Mouse (Mus musculus): Measurements from ENCODE around the gene Slc25a53. TPM values are rescaled to one million over a fixed set of nuclear protein-coding genes. Genes with fewer than 3 reads are reported as not detected.

Slc25a53 gene
- total and polyA plus RNA-seq, 2 experiments from 2014 or later = 12.2 to 24.8 TPM

DNA sequence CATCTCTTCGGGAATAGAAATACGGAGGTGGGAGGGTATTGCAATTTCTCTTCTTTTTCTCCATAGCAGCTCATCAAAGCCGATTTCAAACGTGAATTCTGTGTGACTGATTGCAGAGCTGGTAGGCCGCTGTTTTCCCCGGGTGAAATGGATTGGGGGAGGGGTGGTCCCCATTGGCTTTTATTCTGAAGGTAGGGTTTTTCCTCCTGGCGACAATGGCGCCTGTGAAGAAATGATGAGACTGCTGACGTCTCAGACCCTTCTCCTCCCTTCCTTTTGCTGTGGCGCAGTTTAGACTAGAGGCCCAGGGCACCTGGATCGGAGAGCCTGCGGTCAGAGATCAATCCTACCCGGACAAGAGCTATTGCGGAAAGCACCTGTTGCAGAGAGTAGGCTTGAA, 44.5 kb downstream of the Slc25a53 start:
- peak; percentile 55 for DNase-seq (ENCODE audit: low spot score)
- no peak for ATAC-seq
- H3K9ac ChIP-seq (replicated peaks; ENCODE audit: low read length) = peak overlapping the region; percentile 61
- H3K4me1 ChIP-seq (ENCODE audit: insufficient read depth, low read length) = no peaks in the 10 kb centered on the region
- no peaks in the 10 kb centered on the region for H3K27me3 ChIP-seq (ENCODE audit: insufficient read depth, low read length)
- no peak for TF ChIP-seq CTCF (IDR thresholded peaks at IDR 0.05; ENCODE audit: low read depth)
- peak overlapping the region; percentile 48 for H3K4me3 ChIP-seq (ENCODE audit: low read length)
- WGBS = 44% methylated on average over 14 of the region's 14 CpGs
- no peaks in the 10 kb centered on the region for H3K9me3 ChIP-seq (ENCODE audit: low read length)
- H3K36me3 ChIP-seq (ENCODE audit: insufficient read depth, low read length) = no peaks in the 10 kb centered on the region
- H3K4me2 ChIP-seq (ENCODE audit: low read depth, low read length) = peak overlapping the region; percentile 56
- H3K27ac ChIP-seq = peak overlapping the region; percentile 85

GRCm38 (mm10) chrX:136992978-136993547, 45.0 kb downstream of the Slc25a53 start, which contains the start of gene Zcchc18:
Gene Zcchc18, plus strand, starts transcription at chrX:136993155.
- ATAC-seq (peak; percentile 98), DNase-seq (ENCODE audit: low spot score) (peak; percentile 93)
- 30% methylated on average over 26 of the region's 26 CpGs for WGBS
- Histone ChIP-seq H3K4me2 (ENCODE audit: low read depth, low read length) (peak within 1 kb of the TSS; percentile 56), H3K27me3 (ENCODE audit: insufficient read depth, low read length) (no peaks in the 10 kb centered on the region), H3K27ac (peak within 1 kb of the TSS; percentile 85), H3K9ac (replicated peaks; ENCODE audit: low read length) (peak within 1 kb of the TSS; percentile 61), H3K4me1 (ENCODE audit: insufficient read depth, low read length) (no peaks in the 10 kb centered on the region), H3K4me3 (ENCODE audit: low read length) (peak within 1 kb of the TSS; percentile 48), H3K36me3 (ENCODE audit: insufficient read depth, low read length) (no peaks in the 10 kb centered on the region), H3K9me3 (ENCODE audit: low read length) (no peaks in the 10 kb centered on the region)
- 0 out of 2 replicates have a peak, but pooled peaks have one; percentile 13 for TF ChIP-seq CTCF (IDR thresholded peaks at IDR 0.05; ENCODE audit: low read depth)

- DNase-seq (ENCODE audit: low spot score) = peak; percentile 53
- H3K27ac ChIP-seq = peak overlapping the region; percentile 85
- ATAC-seq = peak; percentile 57
- no peaks in the 10 kb centered on the region for H3K4me1 ChIP-seq (ENCODE audit: insufficient read depth, low read length)
- H3K9me3 ChIP-seq (ENCODE audit: low read length) = no peaks in the 10 kb centered on the region
- H3K4me3 ChIP-seq (ENCODE audit: low read length) = peak overlapping the region; percentile 48
- H3K36me3 ChIP-seq (ENCODE audit: insufficient read depth, low read length) = no peaks in the 10 kb centered on the region
- 26% methylated on average over 19 of the region's 19 CpGs for WGBS
- H3K4me2 ChIP-seq (ENCODE audit: low read depth, low read length) = peak overlapping the region; percentile 56
- peak overlapping the region; percentile 61 for H3K9ac ChIP-seq (replicated peaks; ENCODE audit: low read length)
- TF ChIP-seq CTCF (IDR thresholded peaks at IDR 0.05; ENCODE audit: low read depth) = no peak
- no peaks in the 10 kb centered on the region for H3K27me3 ChIP-seq (ENCODE audit: insufficient read depth, low read length)
These were observed 45.7 kb downstream of the Slc25a53 start for GRCm38 (mm10) chrX:136992191-136992965.

DNA sequence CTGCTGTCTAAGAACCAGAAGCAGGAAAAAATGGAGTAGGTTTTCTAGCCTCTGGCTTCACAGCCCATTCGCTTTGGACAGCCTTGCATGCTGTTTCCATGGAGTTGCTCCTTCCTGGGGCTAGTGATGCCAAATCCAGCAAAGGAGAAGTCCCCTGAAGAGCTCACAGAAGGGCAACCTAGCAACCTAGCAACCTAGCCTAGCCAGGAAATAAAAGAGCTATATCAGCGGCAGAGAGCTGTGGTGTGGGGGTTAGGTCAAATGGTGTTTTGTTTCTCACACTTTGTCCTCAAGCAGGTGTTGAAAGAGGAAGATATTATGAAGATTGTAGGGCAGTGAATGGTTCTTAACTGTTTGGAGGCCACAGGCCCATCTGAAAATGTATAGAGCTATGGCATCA, 46.8 kb downstream of the Slc25a53 start:
- peak; percentile 49 for DNase-seq (ENCODE audit: low spot score)
- H3K9ac ChIP-seq (replicated peaks; ENCODE audit: low read length) = no peak overlapping the region
- no peak overlapping the region for H3K4me3 ChIP-seq (ENCODE audit: low read length)

DNA sequence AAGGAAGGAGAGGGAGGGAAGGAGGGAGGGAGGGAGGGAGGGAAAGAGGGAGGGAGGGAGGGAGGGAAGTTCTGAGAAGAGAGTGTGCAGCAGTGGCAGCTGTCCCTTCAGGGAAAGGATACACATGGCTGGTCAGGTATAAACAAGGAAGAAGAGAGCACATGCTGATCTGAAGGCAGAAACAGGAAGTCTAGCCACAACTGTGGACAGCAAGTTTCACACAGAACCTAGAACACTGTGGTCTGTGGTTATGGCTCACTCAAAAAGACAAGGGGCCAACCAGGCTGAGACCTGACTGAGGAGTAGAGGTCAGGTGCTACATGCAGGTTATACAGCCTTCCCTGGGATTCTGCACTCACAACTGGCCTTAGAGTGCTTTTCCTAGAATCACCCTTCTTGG, 52.1 kb downstream of the Slc25a53 start:
- Histone ChIP-seq H3K27me3 (ENCODE audit: insufficient read depth, low read length) (no peaks in the 10 kb centered on the region), H3K27ac (no peak overlapping the region), H3K4me3 (ENCODE audit: low read length) (no peak overlapping the region), H3K9ac (replicated peaks; ENCODE audit: low read length) (no peak overlapping the region), H3K36me3 (ENCODE audit: insufficient read depth, low read length) (no peaks in the 10 kb centered on the region), H3K4me2 (ENCODE audit: low read depth, low read length) (no peak overlapping the region), H3K9me3 (ENCODE audit: low read length) (no peaks in the 10 kb centered on the region), H3K4me1 (ENCODE audit: insufficient read depth, low read length) (no peaks in the 10 kb centered on the region)
- DNase-seq (ENCODE audit: low spot score) = no peak
- TF ChIP-seq CTCF (IDR thresholded peaks at IDR 0.05; ENCODE audit: low read depth) = no peak
- ATAC-seq = no peak

More for the DNA sequence above, 46.8 kb downstream of the Slc25a53 start:
- no peaks in the 10 kb centered on the region for H3K36me3 ChIP-seq (ENCODE audit: insufficient read depth, low read length)
- H3K9me3 ChIP-seq (ENCODE audit: low read length) = no peaks in the 10 kb centered on the region
- TF ChIP-seq CTCF (IDR thresholded peaks at IDR 0.05; ENCODE audit: low read depth) = no peak
- no peaks in the 10 kb centered on the region for H3K27me3 ChIP-seq (ENCODE audit: insufficient read depth, low read length)
- no peaks in the 10 kb centered on the region for H3K4me1 ChIP-seq (ENCODE audit: insufficient read depth, low read length)
- 43% methylated on average over 2 of the region's 2 CpGs for WGBS
- ATAC-seq = no peak
- peak overlapping the region; percentile 32; the same call in 1 of the 2 replicates for H3K27ac ChIP-seq
- peak overlapping the region; percentile 56 for H3K4me2 ChIP-seq (ENCODE audit: low read depth, low read length)

DNA sequence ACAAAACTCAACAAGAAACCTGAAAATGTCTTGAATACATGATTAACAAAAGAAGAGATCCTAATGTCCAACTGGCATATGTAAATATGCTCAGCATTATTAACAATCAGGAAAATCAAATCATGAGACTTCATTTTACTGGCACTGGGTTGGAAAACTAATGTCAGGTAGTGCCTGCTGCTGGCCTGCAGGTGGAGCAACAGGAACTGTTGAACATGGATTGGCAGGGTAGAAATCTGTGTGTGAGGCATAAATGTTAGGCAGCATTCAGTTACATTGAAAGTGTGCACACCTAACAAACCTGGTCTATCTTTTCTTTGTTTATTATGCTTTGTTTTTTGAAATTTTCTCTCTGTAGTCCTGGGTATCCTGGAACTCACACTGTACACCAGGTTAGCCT, 59.5 kb downstream of the Slc25a53 start:
- Histone ChIP-seq H3K4me1 (ENCODE audit: insufficient read depth, low read length) (no peaks in the 10 kb centered on the region), H3K27me3 (ENCODE audit: insufficient read depth, low read length) (no peaks in the 10 kb centered on the region), H3K4me2 (ENCODE audit: low read depth, low read length) (no peak overlapping the region), H3K9ac (replicated peaks; ENCODE audit: low read length) (no peak overlapping the region), H3K9me3 (ENCODE audit: low read length) (no peaks in the 10 kb centered on the region), H3K4me3 (ENCODE audit: low read length) (no peak overlapping the region), H3K36me3 (ENCODE audit: insufficient read depth, low read length) (no peaks in the 10 kb centered on the region), H3K27ac (no peak overlapping the region)
- ATAC-seq (no peak), DNase-seq (ENCODE audit: low spot score) (peak; percentile 20)
- peak; percentile 67 for TF ChIP-seq CTCF (IDR thresholded peaks at IDR 0.05; ENCODE audit: low read depth)
